Mouse (Mus musculus) myocyte (in vitro differentiated cells): ENCODE data around the gene Lmo7. TPM values are rescaled to one million over a fixed set of nuclear protein-coding genes. Genes with fewer than 3 reads are reported as not detected.

Source experiments
- H3K27me3 ChIP-seq: one replicate; pipeline ENCODE4 v1.6.1; 2011; ENCODE audit not compliant: control insufficient read depth, insufficient read depth, insufficient read length
- H3K36me3 ChIP-seq: one replicate; pipeline ENCODE4 v1.6.1; 2011; ENCODE audit not compliant: control insufficient read depth, insufficient read depth
- H3K4me2 ChIP-seq: one replicate; pipeline ENCODE4 v1.6.1; 2011; ENCODE audit warnings: low read depth, control low read depth
- H3K4me3 ChIP-seq: one replicate; pipeline ENCODE4 v1.5.1; 2011; ENCODE audit warnings: mild to moderate bottlenecking, control low read depth, moderate library complexity
- H3K79me2 ChIP-seq: one replicate; pipeline ENCODE4 v1.6.1; 2011; ENCODE audit not compliant: control insufficient read depth, insufficient read depth
- H3ac ChIP-seq: one replicate; pipeline ENCODE4 v1.6.1; 2011; ENCODE audit not compliant: control insufficient read depth, insufficient read length
- CEBPB ChIP-seq: IDR thresholded peaks from 2 replicates; pipeline ENCODE4 v1.6.1; 2011; ENCODE audit warnings: mild to moderate bottlenecking, moderate library complexity; ENCODE audit not compliant: poor library complexity, insufficient read depth, severe bottlenecking
- E2F4 ChIP-seq: IDR thresholded peaks from one replicate; pipeline ENCODE4 v1.6.1; 2011; ENCODE audit warnings: mild to moderate bottlenecking, control low read depth, moderate library complexity; ENCODE audit not compliant: insufficient read depth
- MAX ChIP-seq: IDR thresholded peaks from one replicate; pipeline ENCODE4 v1.6.1; 2011; ENCODE audit warnings: low read depth, mild to moderate bottlenecking, control low read depth
- MYOD1 ChIP-seq, 3 experiments: IDR thresholded peaks; one replicate each; pipeline ENCODE4 v1.6.1; 2011; ENCODE audit warnings: control low read depth in 2 of 3, low read depth in 2 of 3, mild to moderate bottlenecking in 2 of 3, moderate library complexity in 1 of 3; ENCODE audit not compliant: insufficient read length in 2 of 3, control insufficient read depth in 1 of 3
- MYOG ChIP-seq, 3 experiments: IDR thresholded peaks; one replicate each; pipeline ENCODE4 v1.6.1; 2011; ENCODE audit warnings: control low read depth in 2 of 3, low read depth in 2 of 3, mild to moderate bottlenecking in 2 of 3; ENCODE audit not compliant: insufficient read length in 2 of 3, control insufficient read depth in 1 of 3, insufficient read depth in 1 of 3
- POLR2A ChIP-seq: IDR thresholded peaks from one replicate; pipeline ENCODE4 v1.6.1; 2011; ENCODE audit warnings: low read depth, mild to moderate bottlenecking, control low read depth, moderate library complexity; ENCODE audit not compliant: insufficient read length
- POLR2AphosphoS2 ChIP-seq: IDR thresholded peaks from one replicate; pipeline ENCODE4 v1.6.1; 2011; ENCODE audit warnings: low read depth, control low read depth; ENCODE audit not compliant: insufficient read length
- REST ChIP-seq: IDR thresholded peaks from one replicate; pipeline ENCODE4 v1.6.1; 2011; ENCODE audit warnings: mild to moderate bottlenecking, control low read depth, moderate library complexity; ENCODE audit not compliant: insufficient read depth, insufficient read length
- SRF ChIP-seq: IDR thresholded peaks from one replicate; pipeline ENCODE4 v1.6.1; 2011; ENCODE audit warnings: low read depth; ENCODE audit not compliant: control insufficient read depth, insufficient read length
- TCF12 ChIP-seq: IDR thresholded peaks from one replicate; pipeline ENCODE4 v1.6.1; 2011; ENCODE audit warnings: mild to moderate bottlenecking, control low read depth; ENCODE audit not compliant: poor library complexity, insufficient read depth, severe bottlenecking
- TCF3 ChIP-seq: IDR thresholded peaks from one replicate; pipeline ENCODE4 v1.6.1; 2011; ENCODE audit warnings: low read depth, control low read depth; ENCODE audit not compliant: insufficient read length
- USF1 ChIP-seq: IDR thresholded peaks from one replicate; pipeline ENCODE4 v1.6.1; 2011; ENCODE audit warnings: low read depth, mild to moderate bottlenecking, control low read depth, moderate library complexity
- polyA plus RNA-seq: library from polyadenylated mRNA; unstranded; fragments of >200 nt; fragmentation: generic; extraction: Trizol; gene quantifications from one replicate; pipeline ENCODE4 v1.2.1, GENCODE M21; 2012; ENCODE audit warnings: missing spikeins

Gene Lmo7
- polyA plus RNA-seq, 1 experiment: 56.1 TPM

DNA sequence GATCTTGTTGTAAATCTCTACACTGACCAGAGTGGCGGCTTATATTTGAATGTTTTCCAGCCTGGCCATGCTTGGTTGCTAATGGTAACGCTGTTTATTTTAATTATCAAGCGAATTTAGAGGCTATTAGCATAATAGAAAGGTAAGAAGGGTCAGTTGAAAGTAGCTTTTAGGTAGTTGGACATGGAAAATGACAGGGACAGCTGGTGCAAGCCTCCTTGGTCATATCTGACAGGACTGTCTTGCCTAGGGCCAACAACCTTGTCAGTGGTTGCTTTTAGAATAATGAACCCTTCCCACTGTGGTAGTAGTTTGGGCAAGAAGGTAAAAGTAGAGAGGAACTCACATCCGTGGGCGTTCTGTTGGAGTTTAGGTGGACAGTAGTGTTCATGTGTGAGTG lies 111.5 kb downstream of the Lmo7 start:
- Histone ChIP-seq H3K79me2 (peaks cover 38% of the 10 kb centered on the region), H3K4me2 (peak overlapping the region; percentile 66), H3K4me3 (peak overlapping the region; percentile 30), H3ac (no peak overlapping the region), H3K36me3 (no peaks in the 10 kb centered on the region), H3K27me3 (no peaks in the 10 kb centered on the region)
- TF ChIP-seq SRF (no peak), POLR2A (no peak), MYOD1 (IDR thresholded peaks at IDR 0.05; ENCODE audit: control insufficient read depth in 1 of 3, insufficient read length in 2 of 3, low read depth in 2 of 3) (peak; percentile 56 to 81 (median 63)), TCF12 (no peak), USF1 (no peak), REST (no peak), POLR2AphosphoS2 (no peak), MYOG (IDR thresholded peaks at IDR 0.05; ENCODE audit: control insufficient read depth in 1 of 3, insufficient read depth in 1 of 3, insufficient read length in 2 of 3, low read depth in 2 of 3) (no peak)

DNA sequence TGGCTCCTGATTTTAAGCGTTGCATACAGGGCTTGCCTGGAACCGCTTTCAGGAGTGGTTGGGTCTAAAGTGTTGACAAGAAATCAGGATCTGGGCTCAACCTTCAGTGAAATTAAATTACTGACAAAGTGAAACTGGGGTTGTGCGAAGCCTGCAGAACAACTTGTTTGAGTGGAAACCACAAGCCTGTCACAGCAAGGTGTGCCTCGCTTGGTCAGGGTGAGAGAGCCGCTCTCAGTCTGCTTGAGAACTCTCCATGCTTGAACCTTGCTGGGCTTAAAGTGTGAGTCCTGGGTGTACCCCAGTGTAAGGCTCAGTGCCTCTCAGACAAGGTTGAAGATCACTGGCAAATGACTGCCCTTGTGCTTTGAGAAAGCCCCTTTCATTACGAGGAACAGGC lies 112.8 kb downstream of the Lmo7 start:
- H3ac ChIP-seq: no peak overlapping the region
- no peaks in the 10 kb centered on the region for H3K27me3 ChIP-seq
- TF ChIP-seq POLR2AphosphoS2: no peak
- TF ChIP-seq MYOG (IDR thresholded peaks at IDR 0.05; ENCODE audit: control insufficient read depth in 1 of 3, insufficient read depth in 1 of 3, insufficient read length in 2 of 3, low read depth in 2 of 3): no peak
- no peak for TF ChIP-seq SRF
- no peak for TF ChIP-seq TCF12
- TF ChIP-seq TCF3: no peak
- no peak for TF ChIP-seq POLR2A
- H3K79me2 ChIP-seq: peaks cover 41% of the 10 kb centered on the region
- H3K4me2 ChIP-seq: peak overlapping the region; percentile 66
- H3K36me3 ChIP-seq: no peaks in the 10 kb centered on the region
- peak overlapping the region; percentile 30 for H3K4me3 ChIP-seq

DNA sequence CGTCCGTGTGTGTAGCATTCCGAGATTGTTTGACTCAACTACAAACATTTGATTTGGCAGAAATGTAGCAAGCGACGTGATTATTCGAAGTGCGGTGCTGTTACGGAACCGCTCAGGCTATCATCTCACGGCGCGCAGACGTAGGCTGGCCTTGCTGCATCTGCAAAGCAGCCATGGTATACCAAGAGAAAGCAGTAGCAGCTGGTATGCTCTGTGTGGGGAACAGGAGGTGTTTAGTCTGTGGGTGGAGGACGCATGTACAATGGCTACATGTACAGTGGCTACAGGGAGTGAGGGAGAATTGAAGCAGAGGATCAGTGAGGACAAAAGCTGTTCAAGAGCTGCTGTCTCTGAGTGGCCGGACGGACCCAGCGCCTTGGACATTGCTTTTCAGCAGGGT lies 113.7 kb downstream of the Lmo7 start:
- H3K79me2 ChIP-seq: peaks cover 44% of the 10 kb centered on the region
- TF ChIP-seq REST (no peak), TCF12 (no peak), POLR2AphosphoS2 (no peak), E2F4 (no peak), MYOG (IDR thresholded peaks at IDR 0.05; ENCODE audit: control insufficient read depth in 1 of 3, insufficient read depth in 1 of 3, insufficient read length in 2 of 3, low read depth in 2 of 3) (no peak), CEBPB (no peak), SRF (no peak), USF1 (no peak), POLR2A (no peak), TCF3 (no peak), MAX (no peak), MYOD1 (IDR thresholded peaks at IDR 0.05; ENCODE audit: control insufficient read depth in 1 of 3, insufficient read length in 2 of 3, low read depth in 2 of 3) (no peak)
- no peak overlapping the region for H3ac ChIP-seq
- H3K27me3 ChIP-seq: no peaks in the 10 kb centered on the region
- peak overlapping the region; percentile 66 for H3K4me2 ChIP-seq
- no peaks in the 10 kb centered on the region for H3K36me3 ChIP-seq
- peak overlapping the region; percentile 30 for H3K4me3 ChIP-seq

DNA sequence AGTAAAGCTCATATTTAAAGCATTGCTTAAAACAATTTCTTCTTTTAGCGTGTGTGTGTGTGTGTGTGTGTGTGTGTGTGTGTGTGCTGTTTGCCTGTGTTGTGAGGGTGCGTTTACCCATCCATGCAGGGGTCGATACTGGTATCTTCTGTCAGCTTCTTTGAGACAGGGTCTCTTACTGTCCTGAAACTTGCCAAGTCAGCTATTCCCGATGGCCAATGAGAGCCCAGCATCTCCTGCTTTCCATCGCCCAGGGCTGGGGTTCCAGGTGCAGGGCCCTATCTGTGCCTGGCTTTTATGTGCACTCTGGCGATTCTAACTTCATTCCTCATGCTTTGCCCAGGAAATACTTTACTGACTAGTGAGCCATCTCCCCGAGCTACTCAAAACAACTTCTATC lies 114.7 kb downstream of the Lmo7 start:
- Histone ChIP-seq H3K4me2 (peak overlapping the region; percentile 66), H3ac (no peak overlapping the region), H3K36me3 (no peaks in the 10 kb centered on the region), H3K79me2 (peaks cover 44% of the 10 kb centered on the region), H3K27me3 (no peaks in the 10 kb centered on the region), H3K4me3 (peak overlapping the region; percentile 30)
- no peak for TF ChIP-seq MAX
- TF ChIP-seq POLR2A: no peak
- TF ChIP-seq TCF12: no peak
- TF ChIP-seq REST: no peak
- no peak for TF ChIP-seq MYOG (IDR thresholded peaks at IDR 0.05; ENCODE audit: control insufficient read depth in 1 of 3, insufficient read depth in 1 of 3, insufficient read length in 2 of 3, low read depth in 2 of 3)
- no peak for TF ChIP-seq TCF3
- TF ChIP-seq USF1: no peak
- no peak for TF ChIP-seq SRF
- no peak for TF ChIP-seq MYOD1 (IDR thresholded peaks at IDR 0.05; ENCODE audit: control insufficient read depth in 1 of 3, insufficient read length in 2 of 3, low read depth in 2 of 3)
- no peak for TF ChIP-seq CEBPB
- TF ChIP-seq E2F4: no peak
- no peak for TF ChIP-seq POLR2AphosphoS2

DNA sequence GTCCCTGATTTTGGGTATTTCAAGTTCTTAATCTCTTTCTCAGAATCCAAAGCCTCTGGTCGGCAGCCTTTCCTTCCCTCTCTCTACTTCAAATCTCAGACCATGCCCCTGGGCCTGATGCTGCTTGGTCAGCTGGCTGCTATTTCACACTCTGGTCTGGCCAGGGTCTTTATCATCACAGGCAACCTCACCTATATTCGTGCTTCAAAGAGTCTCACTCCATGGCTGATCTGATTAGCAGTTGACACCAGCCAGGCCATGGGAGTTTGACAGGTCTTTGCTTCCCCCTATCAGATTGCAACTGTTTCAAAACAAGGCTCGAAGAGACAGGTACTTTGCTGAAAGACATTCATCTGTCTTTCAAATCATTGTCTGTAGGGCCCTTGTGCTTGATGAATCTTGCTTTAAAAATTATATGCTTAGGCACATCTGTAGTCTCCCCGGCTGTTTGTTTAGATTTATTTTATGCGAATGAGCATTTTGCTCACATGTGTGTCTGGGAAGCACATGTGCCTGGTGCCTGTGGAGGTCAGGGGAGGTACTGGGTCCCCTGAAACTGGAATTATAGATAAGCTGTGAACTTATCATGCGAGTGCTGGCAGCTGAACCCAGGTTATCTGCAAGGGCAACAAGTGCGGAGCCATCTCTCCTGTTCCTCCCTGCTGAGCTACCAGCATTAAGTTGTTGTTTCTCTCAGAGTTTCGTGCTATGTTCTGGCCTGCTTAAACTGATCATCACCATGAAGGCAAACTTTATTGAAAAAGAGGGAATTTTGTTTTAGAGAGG lies 116.5 kb downstream of the Lmo7 start:
- TF ChIP-seq USF1 (no peak), MYOG (IDR thresholded peaks at IDR 0.05; ENCODE audit: control insufficient read depth in 1 of 3, insufficient read depth in 1 of 3, insufficient read length in 2 of 3, low read depth in 2 of 3) (no peak), SRF (no peak)
- H3K4me2 ChIP-seq: peak overlapping the region; percentile 56
- H3K27me3 ChIP-seq: no peaks in the 10 kb centered on the region
- no peak overlapping the region for H3ac ChIP-seq
- no peak overlapping the region for H3K4me3 ChIP-seq
- H3K79me2 ChIP-seq: peaks cover 51% of the 10 kb centered on the region
- H3K36me3 ChIP-seq: no peaks in the 10 kb centered on the region
